Mouse (Mus musculus) stomach, postnatal 0 days (tissue): ENCODE data around the gene Fpr3.

Experiments
- CTCF ChIP-seq: IDR thresholded peaks from 2 replicates; pipeline ENCODE4 v1.5.1; 2016; ENCODE audit warnings: antibody characterized with exemption, low read depth, mild to moderate bottlenecking, moderate library complexity
- EP300 ChIP-seq: optimal IDR thresholded peaks from 2 replicates; pipeline ENCODE3; 2016; ENCODE audit warnings: antibody characterized with exemption

- TF ChIP-seq CTCF = no peak
- TF ChIP-seq EP300 = no peak
Observed at GRCm38 (mm10) chr17:17865168-17865567, 22.5 kb upstream of the Fpr3 start.
